Mouse (Mus musculus) embryonic facial prominence, embryonic 11.5 days (tissue): ENCODE measurements around the gene Cdkl3. TPM values are rescaled to one million over a fixed set of nuclear protein-coding genes. Genes with fewer than 3 reads are reported as not detected.
A peak's percentile ranks its signal among the peaks of the same experiment; 100 is the strongest.

Experiments
- ATAC-seq: fragments of 200-750 bp; cut with Nextera tagmentation; replicated peaks from 2 replicates; pipeline ENCODE4 v1.8.0; 2017; ENCODE audit warnings: low read depth; ENCODE audit not compliant: insufficient number of reproducible peaks, low FRiP score, low TSS enrichment
- DNase-seq: peaks from one replicate; pipeline ENCODE4 v3.0.0-alpha.2; 2015; ENCODE audit warnings: low spot score
- H3K27ac ChIP-seq: fragments of 300-500 bp; sonication (generic); replicated peaks from 2 replicates; pipeline ENCODE4 v1.5.1; 2014; ENCODE audit warnings: mild to moderate bottlenecking, low read depth, low read length, control low read depth
- H3K27me3 ChIP-seq: fragments of 300-500 bp; sonication (generic); 2 replicates; pipeline ENCODE4 v1.6.1; 2014; ENCODE audit warnings: mild to moderate bottlenecking, low read length, moderate library complexity, mixed read lengths; ENCODE audit not compliant: control insufficient read depth, insufficient read depth
- H3K36me3 ChIP-seq: fragments of 300-500 bp; sonication (generic); replicated peaks from 2 replicates; pipeline ENCODE4 v1.6.1; 2014; ENCODE audit warnings: low read depth, mild to moderate bottlenecking, low read length, moderate library complexity, mixed read lengths; ENCODE audit not compliant: control insufficient read depth, insufficient read depth
- H3K4me1 ChIP-seq: fragments of 300-500 bp; sonication (generic); 2 replicates; pipeline ENCODE4 v1.6.1; 2014; ENCODE audit warnings: low read length, mixed read lengths; ENCODE audit not compliant: control insufficient read depth, insufficient read depth
- H3K4me2 ChIP-seq: fragments of 300-500 bp; sonication (generic); 2 replicates; pipeline ENCODE4 v1.6.1; 2014; ENCODE audit warnings: low read depth, mild to moderate bottlenecking, control low read depth, low read length, moderate library complexity
- H3K4me3 ChIP-seq: fragments of 300-500 bp; sonication (generic); 2 replicates; pipeline ENCODE4 v1.5.1; 2014; ENCODE audit warnings: low read depth, low read length, control low read depth
- H3K9ac ChIP-seq: fragments of 300-500 bp; sonication (generic); replicated peaks from 2 replicates; pipeline ENCODE4 v1.6.1; 2014; ENCODE audit warnings: mild to moderate bottlenecking, control low read depth, low read length
- H3K9me3 ChIP-seq: fragments of 300-500 bp; sonication (generic); replicated peaks from 2 replicates; pipeline ENCODE4 v1.6.1; 2016; ENCODE audit warnings: mild to moderate bottlenecking, low read length, inconsistent platforms, mixed read lengths; ENCODE audit not compliant: control insufficient read depth
- WGBS: fragments of 180-500 bp; shearing (Covaris S2); extraction: QIAGEN DNeasy Blood & Tissue Kit; methylation state at CpG from one replicate; pipeline ENCODE4 v1.1.7; 2014; 5-methylcytosine and 5-hydroxymethylcytosine counted together
- polyA plus RNA-seq: library from polyadenylated mRNA; unstranded; fragments of >200 nt; fragmentation: Nextera tagmentation; extraction: Ambion mirVana; gene quantifications from 2 replicates; pipeline ENCODE4 v1.2.1, GENCODE M21; 2014

The Cdkl3 gene
- polyA plus RNA-seq, 1 experiment from 2014 or later, result 9.5 TPM

- H3K4me1 ChIP-seq, result no peaks in the 10 kb centered on the region
- H3K4me2 ChIP-seq, result peak overlapping the region; percentile 17; the same call in 1 of the 2 replicates
- H3K36me3 ChIP-seq, result peaks cover 3% of the 10 kb centered on the region; the same call in 1 of the 2 replicates
- no peaks in the 10 kb centered on the region for H3K27me3 ChIP-seq
- DNase-seq (no peak), ATAC-seq (no peak)
- H3K9ac ChIP-seq, result no peak overlapping the region; the same call in 1 of the 2 replicates
- H3K4me3 ChIP-seq, result no peak overlapping the region; the same call in 1 of the 2 replicates
- no peaks in the 10 kb centered on the region for H3K9me3 ChIP-seq
- 74% methylated on average over 10 of the region's 10 CpGs for WGBS
- no peak overlapping the region for H3K27ac ChIP-seq
These were observed 2.7 kb upstream of the Cdkl3 start for GRCm38 (mm10) chr11:52001341-52001740.

- DNase-seq (no peak), ATAC-seq (no peak)
- H3K27me3 ChIP-seq, result no peaks in the 10 kb centered on the region
- H3K4me2 ChIP-seq, result no peak overlapping the region
- no peak overlapping the region for H3K9ac ChIP-seq
- H3K27ac ChIP-seq, result no peak overlapping the region
- H3K9me3 ChIP-seq, result no peaks in the 10 kb centered on the region
- H3K4me1 ChIP-seq, result no peaks in the 10 kb centered on the region
- 92% methylated on average over 8 of the region's 8 CpGs for WGBS
- no peak overlapping the region for H3K4me3 ChIP-seq
- H3K36me3 ChIP-seq, result 0 out of 2 replicates have a peak, but pooled peaks cover 3% of the 10 kb centered on the region
These were observed 2.2 kb upstream of the Cdkl3 start for GRCm38 (mm10) chr11:52001861-52002260.

- H3K9me3 ChIP-seq, result no peaks in the 10 kb centered on the region
- ATAC-seq (no peak), DNase-seq (no peak)
- 79% methylated on average over 13 of the region's 13 CpGs for WGBS
- H3K36me3 ChIP-seq, result no peaks in the 10 kb centered on the region
- peak overlapping the region; percentile 60 for H3K4me2 ChIP-seq
- peak overlapping the region; percentile 85; the same call in 1 of the 2 replicates for H3K27ac ChIP-seq
- H3K4me3 ChIP-seq, result peak overlapping the region; percentile 84; the same call in 1 of the 2 replicates
- no peaks in the 10 kb centered on the region for H3K27me3 ChIP-seq
- peak overlapping the region; percentile 90; the same call in 1 of the 2 replicates for H3K9ac ChIP-seq
- H3K4me1 ChIP-seq, result no peaks in the 10 kb centered on the region
These were observed 1.0 kb upstream of the Cdkl3 start for GRCm38 (mm10) chr11:52002842-52003504.

- peak overlapping the region; percentile 90 for H3K9ac ChIP-seq
- H3K4me3 ChIP-seq, result peak overlapping the region; percentile 84
- H3K4me1 ChIP-seq, result no peaks in the 10 kb centered on the region
- H3K9me3 ChIP-seq, result no peaks in the 10 kb centered on the region
- H3K27ac ChIP-seq, result peak overlapping the region; percentile 85
- H3K4me2 ChIP-seq, result peak overlapping the region; percentile 60
- no peaks in the 10 kb centered on the region for H3K27me3 ChIP-seq
- ATAC-seq (no peak), DNase-seq (peak; percentile 31)
- 21% methylated on average over 4 of the region's 4 CpGs for WGBS
- H3K36me3 ChIP-seq, result no peaks in the 10 kb centered on the region
These were observed 583 bp upstream of the Cdkl3 start for GRCm38 (mm10) chr11:52003505-52003771.

GRCm38 (mm10) chr11:52005586-52005985 is 1.6 kb downstream of the Cdkl3 start:
- ATAC-seq, result no peak
- Histone ChIP-seq H3K4me3 (no peak overlapping the region), H3K27me3 (no peaks in the 10 kb centered on the region), H3K9ac (no peak overlapping the region), H3K27ac (no peak overlapping the region), H3K36me3 (no peaks in the 10 kb centered on the region), H3K4me2 (no peak overlapping the region), H3K9me3 (no peaks in the 10 kb centered on the region), H3K4me1 (no peaks in the 10 kb centered on the region)
- DNase-seq, result no peak
- 72% methylated on average over 2 of the region's 2 CpGs for WGBS

GRCm38 (mm10) chr11:52011011-52011410 is 7.0 kb downstream of the Cdkl3 start:
- H3K4me1 ChIP-seq, result no peaks in the 10 kb centered on the region
- H3K4me2 ChIP-seq, result no peak overlapping the region
- DNase-seq, result no peak
- no peak for ATAC-seq
- no peak overlapping the region for H3K4me3 ChIP-seq
- no peak overlapping the region for H3K27ac ChIP-seq
- H3K27me3 ChIP-seq, result no peaks in the 10 kb centered on the region
- no peaks in the 10 kb centered on the region for H3K36me3 ChIP-seq
- no peak overlapping the region for H3K9ac ChIP-seq
- H3K9me3 ChIP-seq, result no peaks in the 10 kb centered on the region
- 89% methylated on average over 11 of the region's 11 CpGs for WGBS

GRCm38 (mm10) chr11:52011541-52011940 is 7.5 kb downstream of the Cdkl3 start:
- DNase-seq (no peak), ATAC-seq (no peak)
- H3K9ac ChIP-seq, result no peak overlapping the region
- no peak overlapping the region for H3K4me2 ChIP-seq
- no peaks in the 10 kb centered on the region for H3K9me3 ChIP-seq
- H3K27ac ChIP-seq, result no peak overlapping the region
- H3K4me1 ChIP-seq, result no peaks in the 10 kb centered on the region
- WGBS, result 81% methylated on average over 5 of the region's 5 CpGs
- no peaks in the 10 kb centered on the region for H3K27me3 ChIP-seq
- H3K36me3 ChIP-seq, result no peaks in the 10 kb centered on the region
- H3K4me3 ChIP-seq, result no peak overlapping the region

GRCm38 (mm10) chr11:52018217-52018616 is 14.2 kb downstream of the Cdkl3 start:
- no peaks in the 10 kb centered on the region for H3K27me3 ChIP-seq
- H3K36me3 ChIP-seq, result no peaks in the 10 kb centered on the region
- H3K4me3 ChIP-seq, result no peak overlapping the region
- H3K9ac ChIP-seq, result no peak overlapping the region
- H3K9me3 ChIP-seq, result no peaks in the 10 kb centered on the region
- no peak overlapping the region for H3K27ac ChIP-seq
- 78% methylated on average over 9 of the region's 9 CpGs for WGBS
- ATAC-seq (no peak), DNase-seq (no peak)
- no peak overlapping the region for H3K4me2 ChIP-seq
- H3K4me1 ChIP-seq, result no peaks in the 10 kb centered on the region
